Mouse (Mus musculus): ENCODE data around the gene Gramd1b.

Gene Gramd1b

DNA sequence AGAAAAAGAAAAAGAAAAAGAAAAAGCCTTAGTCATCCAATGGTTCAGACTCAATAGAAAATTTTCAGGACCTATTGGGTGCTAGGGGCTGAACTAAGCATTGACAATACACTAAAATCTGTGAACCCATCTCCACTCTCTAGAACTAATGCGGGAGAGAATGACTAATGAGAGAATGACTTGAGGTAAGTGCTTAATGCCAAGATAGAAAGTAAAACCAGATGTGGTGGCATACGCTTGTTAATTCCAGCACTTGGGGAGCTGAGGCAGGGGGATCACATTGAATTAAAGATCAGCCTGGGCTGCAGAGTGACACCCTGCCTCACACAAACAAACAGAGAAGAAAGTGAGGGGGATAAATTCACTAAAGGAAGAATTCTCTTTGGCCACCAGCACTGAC is 131.0 kb downstream of the Gramd1b start:
- DNase-seq (ENCODE audit: low read depth, low spot score) = no peak

DNA sequence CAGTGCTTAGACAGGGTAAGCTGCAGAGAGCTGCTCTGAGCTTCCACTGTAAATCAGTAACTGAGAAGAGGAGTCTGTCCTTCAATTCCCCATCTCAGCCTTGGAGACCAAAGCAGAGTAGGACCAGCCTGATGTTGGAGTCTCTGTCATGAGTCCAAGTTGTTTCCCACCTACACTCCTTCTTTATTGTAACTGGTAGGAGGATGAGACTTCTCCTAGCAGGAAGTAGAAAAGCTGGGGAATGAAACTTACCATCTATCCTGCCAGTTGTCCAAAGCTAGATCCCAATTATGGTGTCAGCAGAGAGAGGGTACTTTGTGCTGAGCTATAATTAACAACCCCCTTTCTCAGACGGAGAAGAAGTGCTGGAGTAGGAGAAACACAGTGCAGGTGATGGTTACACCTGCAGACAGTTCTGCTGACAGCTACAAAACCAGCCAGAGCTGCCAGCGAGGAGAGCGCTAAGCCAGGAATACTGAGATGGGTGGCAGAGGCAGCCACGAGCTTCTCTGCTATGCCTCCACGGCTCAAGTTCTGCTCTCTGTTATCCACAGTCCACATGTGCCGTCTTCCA is 131.7 kb downstream of the Gramd1b start:
- DNase-seq (ENCODE audit: low read depth, low spot score) = no peak

DNA sequence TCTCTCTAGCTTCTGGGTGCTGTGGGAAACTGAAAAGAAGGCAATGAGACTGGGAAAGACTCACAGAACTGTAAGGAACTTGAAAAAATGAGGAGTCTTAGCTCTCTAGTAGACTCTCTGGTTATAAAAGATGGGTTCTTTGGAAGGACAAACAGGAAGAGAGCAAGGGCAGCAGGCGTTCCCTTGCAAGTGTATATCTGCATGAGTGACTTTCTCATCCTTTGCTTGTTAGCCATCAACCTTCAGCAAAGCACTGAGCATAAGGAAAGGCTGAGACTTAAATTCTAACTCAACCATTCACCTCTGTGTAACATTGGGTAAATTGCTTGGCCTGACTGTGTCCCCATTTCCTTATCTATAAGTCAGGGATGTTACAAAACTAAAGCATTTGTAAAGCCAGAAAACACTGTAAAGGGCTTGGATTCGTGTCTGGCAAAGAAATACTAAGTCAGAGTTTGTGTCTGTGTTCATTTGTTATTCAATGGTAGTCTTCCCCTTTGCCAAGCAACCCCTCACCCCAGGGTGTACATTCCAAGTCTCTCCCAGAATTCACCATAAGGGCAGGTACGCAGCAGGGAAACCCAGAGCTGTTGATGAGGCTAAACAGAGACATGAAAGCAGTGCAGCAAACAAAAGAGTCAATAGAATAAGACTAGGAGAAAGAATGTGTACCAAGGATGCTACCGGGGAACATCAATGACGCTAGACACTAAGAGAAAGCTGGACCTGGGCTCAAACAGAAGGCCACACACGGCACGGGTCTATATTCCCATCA is 133.5 kb downstream of the Gramd1b start:
- DNase-seq (ENCODE audit: low read depth, low spot score) = peak; percentile 95

DNA sequence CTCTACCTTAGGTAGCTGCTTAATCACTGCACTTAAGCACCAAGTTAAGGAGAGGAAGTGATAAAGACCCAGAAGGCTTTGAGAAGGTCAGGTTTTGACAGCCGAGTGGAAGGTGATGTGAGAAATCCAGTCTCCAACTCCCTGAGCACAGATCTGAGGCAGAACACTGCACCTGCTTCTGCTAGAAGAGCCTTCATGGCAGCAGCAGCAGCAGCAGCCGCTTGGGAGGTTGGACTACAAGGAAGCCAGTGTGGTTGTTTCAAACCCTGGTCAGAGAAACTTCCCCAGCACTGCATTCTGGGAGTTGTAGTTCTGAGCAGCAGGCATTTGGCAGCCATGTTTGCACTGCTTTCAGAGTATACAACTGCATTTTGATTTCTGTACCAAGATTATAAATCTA is 134.1 kb downstream of the Gramd1b start:
- peak; percentile 91 for DNase-seq (ENCODE audit: low read depth, low spot score)

DNA sequence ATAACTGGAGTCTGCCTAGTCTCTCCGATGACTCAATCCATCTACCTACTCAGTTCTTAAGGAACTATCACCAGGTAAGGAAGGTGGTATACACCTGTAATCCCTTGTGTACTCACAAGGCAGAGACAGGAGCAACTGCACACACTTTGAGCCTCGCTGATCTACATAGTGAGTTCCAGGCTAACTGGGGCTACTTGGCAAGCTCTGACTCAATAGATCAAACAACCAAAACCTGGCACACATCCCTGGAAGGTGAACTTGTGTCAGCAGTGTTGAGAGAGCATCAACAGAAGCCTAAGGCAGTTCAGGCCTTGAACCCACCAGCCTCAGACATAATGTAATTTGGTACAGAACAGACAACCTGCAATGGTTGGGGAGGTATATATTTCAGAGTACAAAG is 135.0 kb downstream of the Gramd1b start:
- no peak for DNase-seq (ENCODE audit: low read depth, low spot score)

DNA sequence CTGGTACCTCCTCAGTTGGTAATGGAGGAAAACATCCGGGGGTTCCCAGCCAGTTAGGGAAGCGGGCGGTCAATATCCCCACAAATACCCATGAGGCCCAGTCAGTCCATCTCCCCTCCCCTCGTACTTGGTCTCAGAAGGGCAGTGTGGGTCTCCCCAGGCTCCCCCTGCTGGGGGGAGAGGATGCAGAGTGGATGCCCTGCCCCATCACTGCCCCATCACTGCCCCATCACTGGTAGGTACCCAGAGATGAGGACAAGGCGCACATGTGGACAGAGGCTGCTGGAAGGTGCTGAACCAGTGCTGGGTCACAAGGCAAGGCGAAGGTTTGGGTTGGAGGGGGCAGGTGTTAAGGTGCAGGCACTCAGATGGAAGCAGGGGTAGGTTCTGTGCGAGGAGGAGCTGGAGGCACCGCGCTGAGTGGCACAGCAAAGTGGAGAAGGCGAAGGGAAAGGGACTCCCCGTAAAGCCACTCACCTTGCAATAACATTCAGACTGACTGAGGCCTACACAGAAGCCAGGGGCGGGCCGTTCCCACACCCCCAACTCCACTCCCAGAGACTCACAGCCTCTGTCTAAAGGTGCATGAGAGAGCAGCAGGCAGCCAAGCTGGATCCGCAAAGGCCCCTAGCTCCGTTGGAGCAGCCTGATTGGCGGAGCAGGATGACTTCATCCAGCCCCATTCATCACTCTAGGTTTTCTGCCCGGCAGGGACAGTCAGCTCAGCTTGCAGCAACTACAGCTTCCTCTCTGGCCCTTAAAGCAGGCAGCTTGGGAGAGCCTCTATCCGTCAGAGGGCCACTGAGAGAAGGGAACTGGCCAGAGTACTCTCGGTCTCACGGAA is 139.1 kb downstream of the Gramd1b start:
- peak; percentile 76 for DNase-seq (ENCODE audit: low read depth, low spot score)

DNA sequence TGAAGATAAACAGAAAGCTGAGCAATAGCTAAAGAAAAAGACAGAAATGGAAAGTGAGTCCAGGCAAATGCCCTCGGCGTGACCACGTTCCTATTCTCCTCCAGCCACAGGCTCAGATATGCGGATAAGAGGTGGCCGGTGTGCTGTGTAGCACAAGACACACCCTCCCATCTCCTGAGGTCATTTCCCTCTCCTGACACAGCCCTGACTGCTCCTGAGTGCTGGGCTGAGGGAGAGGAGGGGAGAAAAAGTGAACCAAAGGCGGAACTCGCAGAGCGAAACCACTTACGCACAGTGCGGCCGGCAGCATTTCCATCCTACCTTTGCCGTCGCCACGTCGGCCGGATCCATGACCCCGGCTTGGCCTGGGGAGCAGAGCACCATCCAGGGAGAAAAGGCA is 139.8 kb downstream of the Gramd1b start:
- DNase-seq (ENCODE audit: low read depth, low spot score) = peak; percentile 32

DNA sequence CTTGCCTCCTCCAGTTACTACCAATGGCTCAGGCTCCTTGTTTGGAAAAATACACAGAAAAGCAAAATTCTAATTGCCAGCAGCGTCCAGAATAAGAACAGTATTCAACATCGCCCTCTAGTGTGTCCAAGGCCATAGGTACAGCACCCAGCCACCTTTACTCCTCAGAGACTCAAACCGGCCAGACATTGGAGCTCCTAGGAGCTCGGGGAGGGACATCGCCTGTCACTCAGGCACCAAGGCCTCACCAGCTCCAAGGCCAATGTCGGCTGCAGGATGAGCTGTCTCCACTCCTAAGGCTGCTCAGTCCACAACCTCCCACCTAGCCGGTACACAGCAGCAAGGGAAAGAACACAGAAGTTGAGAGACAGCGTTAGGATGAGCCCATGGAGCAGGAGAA is 140.3 kb downstream of the Gramd1b start:
- peak; percentile 84 for DNase-seq (ENCODE audit: low read depth, low spot score)

DNA sequence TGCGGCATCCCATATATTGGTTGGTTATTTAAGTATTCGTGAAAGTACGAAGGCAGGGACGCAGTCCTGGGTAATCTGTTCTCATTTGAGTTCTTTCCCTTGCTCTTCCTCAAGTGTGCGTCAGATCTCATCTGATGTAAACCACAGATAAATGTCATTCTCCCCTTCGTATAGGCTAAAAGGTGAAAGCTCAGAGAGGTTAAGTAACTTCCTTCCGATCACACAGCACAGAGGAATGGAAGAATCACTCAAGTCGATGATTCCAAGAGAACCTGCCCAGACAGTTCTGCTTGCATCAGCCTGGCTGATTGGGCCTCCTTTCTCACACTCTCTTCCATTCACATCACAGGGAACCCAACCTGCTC is 140.8 kb downstream of the Gramd1b start:
- DNase-seq (ENCODE audit: low read depth, low spot score) = no peak

DNA sequence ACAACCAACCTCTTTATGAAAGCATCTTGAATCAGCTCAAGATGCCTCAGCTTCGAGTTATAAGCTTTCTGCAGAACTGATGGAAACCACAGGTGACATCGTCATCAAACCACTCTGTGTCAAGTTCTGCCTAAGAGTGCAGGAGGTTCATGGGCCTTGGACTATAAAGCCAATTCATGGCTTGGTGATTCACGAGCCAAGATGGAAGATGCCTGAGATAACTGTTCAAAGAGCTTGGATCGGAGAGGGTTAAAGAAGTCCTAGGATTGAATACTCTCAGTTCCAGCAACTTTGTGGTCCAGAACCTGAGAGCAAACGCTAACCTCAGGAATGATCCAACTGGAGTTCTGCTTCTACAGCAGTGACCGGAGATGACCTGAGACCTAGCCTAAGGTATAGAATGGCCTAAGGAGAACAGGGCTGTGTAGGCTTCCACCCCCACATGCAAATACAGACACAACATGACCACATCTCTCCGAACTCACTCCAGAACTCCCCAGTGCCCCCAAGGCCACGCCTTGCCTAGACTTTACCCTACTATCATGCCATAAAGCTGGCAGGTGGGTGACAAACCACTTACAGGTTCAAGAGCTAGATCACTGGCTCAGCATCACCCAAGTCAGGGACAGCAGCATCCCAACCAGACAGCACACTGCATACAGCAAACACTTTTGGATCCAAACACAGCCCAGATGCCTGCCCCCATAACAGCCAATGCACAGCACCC is 141.4 kb downstream of the Gramd1b start:
- no peak for DNase-seq (ENCODE audit: low read depth, low spot score)

DNA sequence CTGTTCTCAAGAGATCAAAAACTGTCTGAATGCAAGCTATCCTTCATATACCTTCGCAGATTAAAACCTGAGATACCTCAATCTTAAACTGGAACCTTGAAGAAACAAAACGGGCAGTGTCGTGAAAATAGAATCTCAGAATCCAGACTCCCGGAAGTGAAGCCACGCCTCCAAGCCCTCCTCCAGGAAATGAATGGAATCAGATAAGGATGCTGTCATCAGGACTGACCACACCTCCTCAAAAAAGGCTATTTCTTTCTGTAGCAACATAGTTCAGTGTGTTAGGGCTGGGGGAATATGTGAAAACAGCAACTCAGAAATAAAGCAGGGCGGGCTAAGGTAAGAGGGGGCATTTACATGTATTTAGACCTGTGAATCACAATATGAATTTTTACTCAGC is 142.0 kb downstream of the Gramd1b start:
- peak; percentile 19 for DNase-seq (ENCODE audit: low read depth, low spot score)

DNA sequence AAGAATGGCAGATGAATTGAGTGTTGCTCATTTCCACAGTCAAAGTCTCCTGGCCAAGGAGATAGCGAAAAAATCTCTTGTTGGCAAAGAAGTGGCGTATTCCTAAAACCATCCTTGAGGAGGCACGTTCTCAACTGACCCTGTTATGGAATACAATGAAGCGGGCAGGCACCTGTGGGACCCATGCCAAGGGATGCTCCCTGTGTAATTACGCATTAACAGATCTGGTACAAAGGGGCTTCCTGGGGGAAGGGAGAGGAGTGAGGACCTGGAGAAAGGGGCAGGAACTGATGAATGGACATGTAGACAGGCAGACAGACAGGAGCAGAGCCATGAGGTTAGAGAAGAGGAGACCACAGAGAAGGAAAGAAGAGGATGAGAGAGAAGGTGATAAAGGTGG is 146.4 kb downstream of the Gramd1b start:
- no peak for DNase-seq (ENCODE audit: low read depth, low spot score)

DNA sequence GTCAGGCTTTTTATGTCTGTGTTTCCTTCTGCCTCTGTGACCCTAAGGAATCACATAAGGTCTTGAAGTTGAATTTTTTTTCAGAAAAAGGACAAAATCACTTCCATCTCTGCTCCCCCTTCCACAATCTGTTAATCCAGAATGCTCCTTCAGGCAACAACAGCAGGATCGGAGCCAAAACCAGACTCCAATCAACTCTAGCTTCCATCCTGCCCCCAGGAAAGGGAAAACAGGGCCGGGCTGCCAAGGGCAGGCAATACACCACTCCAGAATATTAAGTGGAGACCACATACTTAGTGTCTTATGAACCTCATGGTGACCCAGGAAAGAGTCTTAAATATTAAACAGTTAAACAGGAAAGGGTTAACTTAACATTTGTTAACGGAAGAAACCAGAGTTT is 148.7 kb downstream of the Gramd1b start:
- DNase-seq (ENCODE audit: low read depth, low spot score) = no peak

DNA sequence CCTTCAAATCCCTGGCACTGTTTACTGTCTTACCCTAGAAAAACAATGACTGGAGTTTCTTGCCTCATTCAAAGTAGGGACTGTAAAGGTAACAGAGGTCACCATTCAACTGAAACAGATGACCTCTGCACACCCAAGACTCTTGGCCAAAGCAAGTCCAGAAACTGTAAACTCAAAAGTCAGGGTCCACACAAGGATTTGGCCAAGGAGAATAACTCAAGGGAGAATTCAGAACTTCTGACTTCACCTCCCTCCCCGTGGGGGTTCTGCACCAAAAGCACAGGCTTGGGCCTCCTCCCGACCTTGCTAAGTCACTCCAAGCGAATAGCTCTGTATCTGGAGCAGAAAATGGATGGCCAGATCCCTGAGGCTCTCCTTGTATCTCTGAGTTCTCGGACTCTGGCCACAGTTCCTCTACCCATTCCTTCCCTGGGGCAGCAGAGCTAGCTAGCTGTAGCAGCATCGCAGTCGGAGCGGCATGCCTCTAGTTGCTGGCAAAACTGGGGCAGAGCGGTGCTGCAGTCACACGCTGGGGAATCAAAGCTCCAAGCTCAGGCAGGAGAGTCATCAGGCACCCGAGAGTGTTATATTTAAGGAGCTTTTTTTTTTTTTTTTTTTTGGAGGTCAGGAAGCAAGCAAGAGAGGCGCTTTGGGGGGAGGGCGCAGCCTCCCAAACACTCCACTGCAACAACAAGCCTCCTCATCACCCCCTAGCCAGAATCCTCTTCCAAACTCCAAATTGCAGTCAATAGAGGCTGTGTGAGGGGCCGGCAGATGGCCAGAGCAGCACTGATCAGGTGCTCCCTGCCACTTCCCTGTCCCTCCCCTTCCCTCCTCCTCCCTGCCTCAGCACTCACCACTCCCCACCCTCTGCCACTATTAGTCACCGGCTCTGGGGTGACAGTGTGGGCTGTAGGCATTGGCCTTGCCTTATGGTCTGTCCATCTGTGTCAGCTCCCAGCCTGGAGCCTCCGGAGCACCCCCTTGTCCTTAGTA is 149.5 kb downstream of the Gramd1b start:
- DNase-seq (ENCODE audit: low read depth, low spot score) = peak; percentile 9

DNA sequence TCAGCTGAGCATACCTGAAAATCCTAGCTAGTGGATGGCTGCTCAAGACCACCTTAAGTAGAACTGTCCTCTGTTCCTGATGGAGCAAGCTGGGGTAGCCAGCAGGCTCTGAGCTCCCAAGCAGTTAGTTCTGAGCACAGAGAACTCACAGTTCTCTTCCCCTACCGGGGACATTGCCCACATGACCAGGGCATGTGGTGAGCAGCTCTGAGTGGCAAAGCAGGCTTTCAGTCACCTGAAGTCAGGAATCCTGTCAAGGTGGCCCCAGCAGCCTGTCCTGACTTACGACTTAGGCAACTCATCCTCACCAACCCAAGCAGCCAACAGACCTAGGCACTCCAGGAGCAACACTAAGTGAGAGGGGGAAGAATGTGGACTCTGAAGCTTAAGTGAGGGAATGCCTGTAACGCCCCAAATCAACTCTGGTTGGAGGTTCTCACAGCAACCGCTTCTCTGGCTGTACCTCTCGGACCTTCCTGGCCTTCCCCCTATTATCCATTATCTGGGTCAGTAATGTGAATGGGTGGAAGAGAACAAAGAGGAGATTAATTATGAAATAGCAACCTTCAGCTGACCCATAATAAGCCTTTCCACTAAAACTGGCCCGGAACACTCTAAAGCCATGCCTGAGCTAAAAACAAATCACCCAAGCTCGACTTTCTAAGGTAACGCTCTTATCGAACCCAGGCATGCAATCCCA is 154.3 kb downstream of the Gramd1b start:
- DNase-seq (ENCODE audit: low read depth, low spot score) = no peak

DNA sequence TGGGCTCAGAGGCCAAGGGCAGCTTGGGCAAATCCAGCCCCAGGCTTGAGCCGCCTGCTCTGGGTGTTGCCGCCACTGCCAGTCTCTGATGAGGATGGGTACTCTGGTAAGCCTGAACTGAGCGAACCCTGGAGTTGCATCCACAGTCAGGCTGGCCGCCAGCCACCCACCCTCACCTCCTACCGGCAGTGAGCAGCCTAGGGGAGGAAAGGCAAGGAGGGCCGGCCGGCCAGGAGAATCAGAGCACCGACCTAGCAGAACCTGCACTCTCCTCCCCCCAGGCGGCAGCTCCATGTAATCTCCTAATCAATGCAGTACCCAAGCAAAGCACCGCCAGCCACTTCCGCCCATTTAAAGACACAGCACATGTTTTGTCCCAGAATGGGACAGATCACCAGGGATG is 155.0 kb downstream of the Gramd1b start:
- peak; percentile 83 for DNase-seq (ENCODE audit: low read depth, low spot score)

DNA sequence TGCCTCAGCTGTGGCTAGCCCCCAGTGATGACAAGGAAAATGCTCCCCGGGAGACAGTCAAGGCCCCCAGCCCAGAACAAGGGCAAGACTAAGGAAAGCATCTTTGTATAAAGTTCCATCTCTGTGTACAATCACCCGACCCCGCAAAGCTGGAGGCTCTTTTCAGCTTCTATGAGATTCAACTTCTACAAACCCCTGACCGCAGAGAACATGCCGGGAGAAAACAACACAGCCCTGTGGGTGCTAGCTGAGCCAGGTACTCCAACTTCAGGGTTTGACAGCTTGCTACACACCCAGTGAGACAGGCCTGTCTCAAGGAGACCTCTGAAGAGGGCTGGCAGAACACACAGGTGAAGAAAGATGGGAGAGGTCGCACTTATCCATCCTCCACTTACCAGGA is 155.7 kb downstream of the Gramd1b start:
- no peak for DNase-seq (ENCODE audit: low read depth, low spot score)

DNA sequence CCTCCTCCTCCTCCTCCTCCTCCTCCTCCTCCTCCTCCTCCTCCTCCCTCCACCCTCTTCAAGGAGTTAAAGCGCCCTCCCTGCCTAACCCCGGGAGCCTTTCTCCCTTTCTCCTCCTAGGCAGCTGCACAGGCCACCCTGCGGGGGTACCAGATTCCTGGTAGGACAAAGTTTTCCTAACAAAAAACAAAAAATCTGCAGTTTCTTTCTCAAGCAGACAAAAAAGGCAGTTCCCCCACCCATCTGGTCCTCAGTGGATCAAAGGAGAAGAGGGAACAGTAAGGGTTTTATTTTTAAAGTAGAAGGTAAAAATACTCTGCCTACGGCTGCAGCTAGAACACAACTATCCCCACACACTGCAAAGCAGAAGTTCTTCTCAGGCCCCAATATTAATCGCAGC is 156.2 kb downstream of the Gramd1b start:
- DNase-seq (ENCODE audit: low read depth, low spot score) = no peak

DNA sequence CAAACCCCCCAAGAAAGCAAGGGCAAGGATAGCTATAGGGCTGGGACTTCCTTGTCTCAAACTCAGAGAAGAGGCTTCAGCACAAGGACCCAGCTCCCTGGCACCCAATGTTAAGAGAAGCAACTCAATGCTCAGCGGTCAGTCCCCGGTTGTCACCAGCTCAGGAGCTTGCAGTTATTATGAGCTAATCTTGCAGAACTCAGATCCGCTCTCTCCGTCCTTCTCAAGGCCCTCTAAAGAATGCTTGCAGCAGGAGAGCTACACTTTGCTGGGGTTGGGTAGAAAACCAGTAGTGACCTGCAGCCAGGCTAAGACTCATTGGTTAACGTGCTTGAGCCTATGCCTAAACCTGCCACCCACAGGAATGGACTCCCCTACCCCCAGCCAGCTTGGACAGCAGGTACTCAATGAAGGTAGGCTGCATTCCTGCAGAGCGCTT is 156.6 kb downstream of the Gramd1b start:
- no peak for DNase-seq (ENCODE audit: low read depth, low spot score)

DNA sequence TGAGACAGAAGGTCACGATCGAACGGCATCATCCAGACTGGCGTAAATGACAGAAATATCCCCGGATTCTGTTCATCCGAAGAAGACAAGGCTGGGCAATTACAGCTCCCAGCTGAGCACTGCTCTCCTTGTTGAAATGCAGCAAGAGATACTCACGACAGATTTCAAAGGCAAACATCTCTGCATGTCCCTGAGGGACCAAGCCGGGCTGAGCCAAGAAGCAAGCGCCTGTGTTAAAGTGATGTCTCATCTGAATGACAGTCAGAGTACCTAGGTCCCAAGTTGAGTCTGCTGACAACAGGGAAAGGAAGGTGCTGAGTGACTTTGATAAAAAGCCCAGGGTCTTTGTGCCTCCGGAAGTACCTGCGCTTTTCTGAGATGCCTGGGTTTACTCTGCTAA is 157.1 kb downstream of the Gramd1b start:
- no peak for DNase-seq (ENCODE audit: low read depth, low spot score)
